Mouse (Mus musculus) retina, adult 2 months (tissue): ENCODE results near the gene Chfr.
"Not testable (repeated sequence)": the region's sequence is repeated elsewhere in the genome, so short reads cannot be mapped to it uniquely, and the experiment has no call there.

Source experiments
- DNase-seq: peaks from one replicate; pipeline ENCODE4 v3.0.0-alpha.2; 2012; ENCODE audit warnings: low read depth, low spot score

Chfr gene

GRCm38 (mm10) chr5:110108305-110108628, 27.4 kb upstream of the Chfr start:
- DNase-seq = no peak

GRCm38 (mm10) chr5:110109991-110110441, 25.6 kb upstream of the Chfr start, which contains the start of gene Zfp605:
Gene Zfp605 (plus strand): TSS chr5:110110092.
- peak; percentile 91 for DNase-seq

- not testable (repeated sequence) for DNase-seq
Measured at GRCm38 (mm10) chr5:110122380-110122779, 13.3 kb upstream of the Chfr start.

DNA sequence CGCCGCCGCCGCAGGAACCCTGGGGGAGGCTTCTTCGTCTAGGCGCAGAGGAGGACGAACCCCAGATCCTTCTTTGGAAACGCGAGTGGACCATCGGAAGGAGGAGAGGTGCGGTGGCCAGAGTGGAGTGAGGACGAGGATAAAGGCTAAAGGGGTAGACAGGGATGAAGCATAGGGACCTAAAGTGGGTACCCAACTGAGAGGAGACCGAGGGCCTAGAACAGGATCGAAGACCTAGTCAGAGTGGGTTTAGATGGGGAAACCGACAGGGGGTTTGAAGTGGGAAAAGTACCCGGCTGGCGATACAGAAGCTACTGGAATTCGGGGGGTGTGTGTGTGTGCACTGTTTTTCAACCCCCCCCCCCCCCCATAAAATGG, 434 bp downstream of the Chfr start:
- DNase-seq = no peak

DNA sequence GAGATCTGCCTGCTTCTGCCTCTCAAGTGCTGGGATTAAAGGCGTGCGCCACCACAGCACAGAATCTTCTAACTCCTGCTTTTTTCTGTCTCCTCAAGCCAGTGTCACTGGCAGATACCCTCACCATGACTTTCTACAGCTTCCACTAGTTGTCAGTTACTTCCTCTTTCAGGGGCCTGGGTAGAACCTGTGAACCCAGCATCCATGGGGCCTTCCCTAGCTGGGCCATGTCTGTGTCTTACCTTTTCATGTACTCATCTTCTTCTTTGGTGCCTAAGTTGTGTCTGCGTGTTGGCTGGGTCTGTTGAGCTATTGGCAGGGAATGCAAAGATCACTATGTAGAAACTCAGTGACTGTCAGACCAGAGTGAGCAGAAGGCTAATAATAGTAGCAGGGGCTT, 2.2 kb downstream of the Chfr start:
- DNase-seq = no peak

- no peak for DNase-seq
Measured at GRCm38 (mm10) chr5:110139325-110139724, 3.7 kb downstream of the Chfr start.

DNA sequence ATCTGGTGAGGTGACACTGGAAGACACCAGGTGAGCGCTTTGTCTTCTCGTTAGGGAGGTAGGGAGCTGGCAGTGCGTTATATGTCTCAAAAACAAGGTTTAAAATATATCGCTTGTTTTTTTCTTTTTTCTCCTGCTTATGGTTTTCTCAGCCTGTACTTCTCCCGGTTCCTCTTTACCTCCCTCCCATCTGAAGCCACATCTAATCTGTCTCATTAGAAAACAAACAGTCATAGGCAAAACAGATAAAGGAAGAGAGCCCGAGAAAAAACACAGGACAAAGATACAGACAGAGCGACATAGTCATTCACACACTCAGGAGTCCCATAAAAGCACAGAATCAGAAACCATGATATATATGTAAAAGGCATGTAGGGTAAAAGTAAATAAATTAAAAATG, 4.8 kb downstream of the Chfr start:
- DNase-seq = no peak

- no peak for DNase-seq
Measured at GRCm38 (mm10) chr5:110142309-110142708, 6.7 kb downstream of the Chfr start.

- DNase-seq = no peak
Measured at GRCm38 (mm10) chr5:110143007-110143406, 7.4 kb downstream of the Chfr start.

DNA sequence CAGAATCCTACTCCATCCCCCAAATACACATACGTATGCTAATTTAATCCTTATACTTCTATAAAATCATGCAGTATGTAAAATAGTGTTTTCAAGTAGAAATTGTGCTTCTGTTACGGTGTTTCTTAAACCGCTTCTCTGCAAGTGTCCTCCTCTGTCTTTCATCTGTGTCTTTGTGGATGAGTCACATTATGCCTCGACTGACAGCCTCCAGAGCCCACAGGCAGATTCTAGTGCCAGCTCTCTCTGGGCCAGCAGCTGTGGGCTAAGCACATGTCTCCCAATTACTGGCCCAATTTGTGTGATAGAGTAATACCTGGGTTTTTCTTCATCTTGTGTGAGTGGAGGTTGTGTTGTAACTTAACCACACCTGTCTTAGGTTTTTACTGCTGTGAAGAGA, 33.7 kb downstream of the Chfr start:
- no peak for DNase-seq

- peak; percentile 88 for DNase-seq
Measured at GRCm38 (mm10) chr5:110176362-110177020, 40.8 kb downstream of the Chfr start, which contains the start of gene Golga3. Gene Golga3 (plus strand): TSS chr5:110176701.

DNA sequence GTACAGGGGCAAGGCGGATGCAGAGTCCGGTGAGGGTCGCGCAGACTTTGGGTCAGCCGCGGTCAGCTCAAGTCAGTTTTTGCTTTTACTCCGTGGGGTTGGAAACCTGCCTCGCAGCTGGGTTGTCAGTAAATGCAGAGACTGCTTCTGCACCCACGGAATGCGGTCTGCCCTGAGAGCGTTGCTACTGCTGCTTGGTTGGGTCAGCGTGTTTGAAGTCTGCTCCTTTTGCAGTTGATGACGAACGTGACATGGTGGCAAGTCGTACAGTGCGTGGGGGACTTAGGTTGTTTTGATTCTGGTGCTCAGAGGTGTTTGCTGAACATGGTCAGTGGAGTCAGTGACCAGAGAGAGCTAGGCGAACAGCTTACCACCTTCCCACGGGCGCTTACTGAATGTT, 41.4 kb downstream of the Chfr start:
- no peak for DNase-seq

- DNase-seq = no peak
Measured at GRCm38 (mm10) chr5:110178628-110179027, 43.0 kb downstream of the Chfr start.

- DNase-seq = no peak
Measured at GRCm38 (mm10) chr5:110181716-110182115, 46.1 kb downstream of the Chfr start.

DNA sequence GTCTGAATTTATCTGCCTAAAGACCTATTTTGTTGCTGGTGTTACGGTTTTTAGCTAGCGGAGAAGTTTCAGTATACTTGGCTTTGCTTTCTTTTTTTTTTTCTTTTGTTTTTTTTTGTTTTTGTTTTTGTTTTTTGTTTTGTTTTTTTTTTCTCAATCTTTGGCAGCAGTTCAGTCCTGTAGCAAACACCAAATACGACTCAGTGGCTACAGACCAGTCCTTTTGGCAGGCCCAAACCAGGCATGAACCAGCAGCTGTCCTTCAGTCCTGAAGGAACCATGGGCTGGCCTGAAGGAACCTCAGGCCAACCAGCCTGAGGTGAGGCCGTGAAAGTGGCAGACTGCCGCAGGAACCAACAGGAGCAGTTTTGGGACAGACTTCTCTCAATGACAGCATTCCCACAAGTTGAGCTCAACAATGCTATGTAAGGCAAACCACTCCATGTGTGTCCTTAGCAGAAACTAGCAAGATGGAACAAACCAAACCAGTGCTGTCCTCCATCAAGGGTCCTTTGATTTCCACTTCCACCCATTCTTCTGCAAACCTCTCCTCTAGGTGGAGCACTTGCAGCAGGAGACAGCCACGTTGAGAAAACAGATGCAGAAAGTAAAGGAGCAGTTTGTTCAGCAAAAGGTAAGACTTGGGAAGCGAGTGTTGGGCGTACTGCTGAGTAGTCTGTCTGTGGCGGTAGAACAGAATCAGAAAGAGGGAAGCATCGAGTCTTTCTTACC, 67.7 kb downstream of the Chfr start:
- DNase-seq = no peak

DNA sequence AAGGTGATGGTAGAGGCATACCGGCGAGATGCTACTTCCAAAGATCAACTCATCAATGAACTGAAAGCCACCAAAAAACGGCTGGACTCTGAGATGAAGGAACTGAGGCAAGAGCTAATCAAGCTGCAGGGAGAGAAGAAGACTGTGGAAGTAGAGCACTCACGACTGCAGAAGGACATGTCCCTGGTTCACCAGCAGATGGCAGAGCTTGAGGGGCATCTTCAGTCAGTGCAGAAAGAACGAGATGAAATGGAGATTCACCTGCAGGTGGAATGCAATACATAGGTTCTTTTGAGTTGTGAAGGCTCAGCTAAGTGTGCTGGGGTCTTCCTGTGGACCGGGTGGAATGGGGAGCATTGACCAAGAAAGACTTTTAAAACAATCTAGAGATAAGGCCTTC, 69.1 kb downstream of the Chfr start:
- DNase-seq = peak; percentile 2

DNA sequence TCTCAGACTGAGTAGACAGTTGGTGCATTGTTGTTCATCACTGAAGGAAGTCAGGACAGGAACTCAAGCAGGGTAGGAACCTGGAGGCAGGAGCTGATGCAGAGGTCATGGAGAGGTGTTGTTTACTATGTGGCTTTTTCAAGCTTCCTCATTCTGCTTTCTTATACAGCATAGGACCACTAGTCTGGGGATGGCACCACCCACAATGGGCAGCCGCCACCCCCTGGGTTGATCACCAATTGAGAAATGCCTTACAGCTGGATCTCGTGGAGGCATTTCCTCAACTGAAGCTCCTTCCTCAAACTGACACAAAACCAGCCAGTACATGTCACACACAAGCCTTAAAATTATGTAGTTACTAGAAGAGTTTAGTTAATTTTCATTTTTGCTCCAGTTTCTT, 75.7 kb downstream of the Chfr start:
- no peak for DNase-seq

DNA sequence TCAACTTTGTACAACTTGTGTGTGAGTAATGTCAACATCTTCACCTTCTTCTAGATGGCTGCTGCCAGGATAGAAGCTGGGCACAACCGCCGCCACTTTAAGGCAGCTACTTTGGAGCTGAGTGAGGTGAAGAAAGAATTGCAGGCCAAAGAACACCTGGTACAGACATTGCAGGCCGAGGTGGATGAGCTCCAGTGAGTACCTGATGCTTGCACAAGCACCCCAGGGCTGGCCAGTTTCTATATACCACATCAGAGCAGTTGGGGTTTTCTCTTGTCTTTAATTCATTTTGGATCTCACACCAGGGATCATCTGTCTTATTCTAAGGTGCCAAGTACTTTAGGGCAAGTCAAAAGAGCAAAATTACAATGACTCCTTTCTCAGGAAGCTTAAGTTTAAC, 81.1 kb downstream of the Chfr start:
- DNase-seq = no peak

- DNase-seq = no peak
Measured at GRCm38 (mm10) chr5:110220331-110220730, 84.7 kb downstream of the Chfr start.
